ENCODE assay signal across 13 mouse cellular contexts in genomic region chr4:102446160-102446945, GRCm38 (mm10).
DNase-seq lines count a peak whose midpoint lies in the region; ATAC-seq and TF ChIP-seq lines count a peak whose summit lies in the region.
"Had no signal": no experiment of that assay in that cellular context is flagged by ENCODE, and none has a peak within 500 bp of the region (broad histone marks: within the 10 kb centered on the region; RNA-seq: fewer than 3 reads in every experiment).

No protein-coding gene starts in this region.

- H3K27ac ChIP-seq in forebrain, postnatal 0 days (ENCODE audit: low read depth, low read length) = no peak overlapping the region
- H3K27ac ChIP-seq in forebrain, embryonic 15.5 days (replicated peaks) = no peak overlapping the region
- H3K27ac ChIP-seq in embryonic facial prominence, embryonic 15.5 days (replicated peaks) = no peak overlapping the region
- peak overlapping the region; percentile 94 for H3K27ac ChIP-seq in heart, embryonic 16.5 days (ENCODE audit: low read length)
- H3K27ac ChIP-seq in liver, embryonic 13.5 days = no peak overlapping the region
- H3K27ac ChIP-seq in cerebellum, adult 2 months (ENCODE audit: insufficient read depth, low read length) = no peak overlapping the region
- H3K27ac ChIP-seq: embryonic facial prominence, embryonic 13.5 days; midbrain, embryonic 15.5 days had no signal

- H3K27me3 ChIP-seq in forebrain, postnatal 0 days (ENCODE audit: insufficient read depth, low read length) = no peaks in the 10 kb centered on the region
- H3K27me3 ChIP-seq in forebrain, embryonic 15.5 days = no peaks in the 10 kb centered on the region
- H3K27me3 ChIP-seq in embryonic facial prominence, embryonic 15.5 days = no peaks in the 10 kb centered on the region
- H3K27me3 ChIP-seq in heart, embryonic 16.5 days (ENCODE audit: control insufficient read depth, insufficient read depth, low read length) = no peaks in the 10 kb centered on the region
- no peaks in the 10 kb centered on the region for H3K27me3 ChIP-seq in liver, embryonic 13.5 days
- H3K27me3 ChIP-seq in cerebellum, adult 2 months (ENCODE audit: control insufficient read depth, insufficient read depth, low read length) = no peaks in the 10 kb centered on the region
- H3K27me3 ChIP-seq: embryonic facial prominence, embryonic 13.5 days; midbrain, embryonic 15.5 days had no signal

- no peak for DNase-seq in forebrain, postnatal 0 days
- no peak for DNase-seq in liver, embryonic 13.5 days
- DNase-seq in kidney, adult 9 months = no peak
- no peak for DNase-seq in cerebellum, adult 2 months
- DNase-seq: layer of hippocampus, adult 9-11 months; lung, adult 2 months; thymus, adult 2 months had no signal

- WGBS in forebrain, postnatal 0 days = 75% methylated on average over 8 of the region's 8 CpGs
- 83% methylated on average over 8 of the region's 8 CpGs for WGBS in forebrain, embryonic 15.5 days
- 63% methylated on average over 8 of the region's 8 CpGs for WGBS in embryonic facial prominence, embryonic 15.5 days
- WGBS in heart, embryonic 16.5 days = 50% methylated on average over 8 of the region's 8 CpGs
- WGBS in liver, embryonic 13.5 days (ENCODE audit: insufficient replicate concordance) = 62% methylated on average over 8 of the region's 8 CpGs
- 63% methylated on average over 8 of the region's 8 CpGs for WGBS in cerebellum, adult 2 months

- TF ChIP-seq CTCF in forebrain, postnatal 0 days (IDR thresholded peaks at IDR 0.05; ENCODE audit: low read depth) = no peak
- TF ChIP-seq CTCF in cerebellum, adult 2 months (IDR thresholded peaks at IDR 0.05; ENCODE audit: borderline replicate concordance, insufficient read depth, low read depth, low read length) = no peak

- peak; percentile 43; the same call in 1 of the 2 replicates for ATAC-seq in forebrain, postnatal 0 days
- ATAC-seq in forebrain, embryonic 15.5 days (replicated peaks) = no peak
- ATAC-seq in embryonic facial prominence, embryonic 15.5 days (ENCODE audit: insufficient number of reproducible peaks, low FRiP score, low TSS enrichment, low read depth) = peak; percentile 81
- peak; percentile 92 for ATAC-seq in heart, embryonic 16.5 days (replicated peaks; ENCODE audit: extremely low read depth, insufficient read depth, low FRiP score)
- peak; percentile 45; the same call in 1 of the 2 replicates for ATAC-seq in liver, embryonic 13.5 days (ENCODE audit: low read depth)
- no peak for ATAC-seq in megakaryocyte progenitor cell, adult 5-6 weeks (replicated peaks; ENCODE audit: poor library complexity)
- ATAC-seq: midbrain, embryonic 15.5 days had no signal

- TF ChIP-seq POLR2A in cerebellum, adult 2 months (IDR thresholded peaks at IDR 0.05; ENCODE audit: borderline replicate concordance, insufficient read depth, low read length) = no peak

- H3K36me3 ChIP-seq in forebrain, postnatal 0 days (ENCODE audit: insufficient read depth) = no peaks in the 10 kb centered on the region
- H3K36me3 ChIP-seq in forebrain, embryonic 15.5 days = no peaks in the 10 kb centered on the region
- no peaks in the 10 kb centered on the region for H3K36me3 ChIP-seq in embryonic facial prominence, embryonic 15.5 days
- no peaks in the 10 kb centered on the region for H3K36me3 ChIP-seq in heart, embryonic 16.5 days (ENCODE audit: control insufficient read depth, insufficient read depth)
- no peaks in the 10 kb centered on the region for H3K36me3 ChIP-seq in liver, embryonic 13.5 days
- H3K36me3 ChIP-seq: embryonic facial prominence, embryonic 13.5 days; midbrain, embryonic 15.5 days had no signal

- H3K4me3 ChIP-seq in forebrain, postnatal 0 days (ENCODE audit: low read depth, low read length) = no peak overlapping the region
- H3K4me3 ChIP-seq in forebrain, embryonic 15.5 days = no peak overlapping the region
- no peak overlapping the region for H3K4me3 ChIP-seq in embryonic facial prominence, embryonic 15.5 days (replicated peaks)
- H3K4me3 ChIP-seq in heart, embryonic 16.5 days (ENCODE audit: low read length) = no peak overlapping the region
- no peak overlapping the region for H3K4me3 ChIP-seq in liver, embryonic 13.5 days (replicated peaks)
- H3K4me3 ChIP-seq in cerebellum, adult 2 months (replicated peaks; ENCODE audit: insufficient read depth, low read depth, low read length) = no peak overlapping the region
- H3K4me3 ChIP-seq: embryonic facial prominence, embryonic 13.5 days; midbrain, embryonic 15.5 days had no signal

- no peak overlapping the region for H3K9ac ChIP-seq in forebrain, postnatal 0 days
- no peak overlapping the region for H3K9ac ChIP-seq in forebrain, embryonic 15.5 days (replicated peaks)
- no peak overlapping the region for H3K9ac ChIP-seq in embryonic facial prominence, embryonic 15.5 days
- H3K9ac ChIP-seq in heart, embryonic 16.5 days (ENCODE audit: low read length) = peak overlapping the region; percentile 43
- no peak overlapping the region for H3K9ac ChIP-seq in liver, embryonic 13.5 days
- H3K9ac ChIP-seq: embryonic facial prominence, embryonic 13.5 days; midbrain, embryonic 15.5 days had no signal

- H3K9me3 ChIP-seq in forebrain, postnatal 0 days (ENCODE audit: low read length) = no peaks in the 10 kb centered on the region
- no peaks in the 10 kb centered on the region for H3K9me3 ChIP-seq in forebrain, embryonic 15.5 days
- no peaks in the 10 kb centered on the region for H3K9me3 ChIP-seq in embryonic facial prominence, embryonic 15.5 days (replicated peaks)
- no peaks in the 10 kb centered on the region for H3K9me3 ChIP-seq in heart, embryonic 16.5 days (replicated peaks; ENCODE audit: control insufficient read depth, low read length)
- no peaks in the 10 kb centered on the region for H3K9me3 ChIP-seq in liver, embryonic 13.5 days (replicated peaks)
- H3K9me3 ChIP-seq: embryonic facial prominence, embryonic 13.5 days; midbrain, embryonic 15.5 days had no signal

- no peaks in the 10 kb centered on the region for H3K4me1 ChIP-seq in forebrain, postnatal 0 days (ENCODE audit: insufficient read depth)
- H3K4me1 ChIP-seq in forebrain, embryonic 15.5 days = peaks cover 7% of the 10 kb centered on the region
- H3K4me1 ChIP-seq in embryonic facial prominence, embryonic 15.5 days = no peaks in the 10 kb centered on the region
- H3K4me1 ChIP-seq in heart, embryonic 16.5 days (ENCODE audit: control insufficient read depth, insufficient read depth, low read length) = peaks cover 20% of the 10 kb centered on the region
- no peaks in the 10 kb centered on the region for H3K4me1 ChIP-seq in liver, embryonic 13.5 days (replicated peaks)
- peaks cover 9% of the 10 kb centered on the region; the same call in 1 of the 2 replicates for H3K4me1 ChIP-seq in cerebellum, adult 2 months (ENCODE audit: control insufficient read depth, insufficient read depth, low read length)
- H3K4me1 ChIP-seq: embryonic facial prominence, embryonic 13.5 days; midbrain, embryonic 15.5 days had no signal

- H3K4me2 ChIP-seq in forebrain, postnatal 0 days (ENCODE audit: low read depth) = no peak overlapping the region
- no peak overlapping the region for H3K4me2 ChIP-seq in forebrain, embryonic 15.5 days (replicated peaks)
- H3K4me2 ChIP-seq in embryonic facial prominence, embryonic 15.5 days (replicated peaks) = no peak overlapping the region
- peak overlapping the region; percentile 28; the same call in 1 of the 2 replicates for H3K4me2 ChIP-seq in heart, embryonic 16.5 days (ENCODE audit: low read depth, low read length)
- no peak overlapping the region for H3K4me2 ChIP-seq in liver, embryonic 13.5 days
- H3K4me2 ChIP-seq: embryonic facial prominence, embryonic 13.5 days; midbrain, embryonic 15.5 days had no signal

Comparison
In these comparisons a context has a peak if more than half of its experiments do, and no peak if none do; other contexts are left out.
1. ATAC-seq: peak in forebrain, postnatal 0 days (single experiment), embryonic facial prominence, embryonic 15.5 days (single experiment), heart, embryonic 16.5 days (single experiment) and liver, embryonic 13.5 days (single experiment); none in forebrain, embryonic 15.5 days (single experiment) and megakaryocyte progenitor cell, adult 5-6 weeks (single experiment).